Mouse (Mus musculus) spleen, adult 2 months (tissue): Measurements from ENCODE around the gene Ip6k2. TPM values are rescaled to one million over a fixed set of nuclear protein-coding genes. Genes with fewer than 3 reads are reported as not detected.

ENCODE experiments used
- DNase-seq, 2 experiments: peaks; one replicate each; pipeline versions ENCODE4 v3.0.0 to v3.0.0-alpha.2; 2012 to 2021; ENCODE audit warnings: low spot score in 2 of 2, low read depth in 1 of 2
- H3K27ac ChIP-seq: fragments of 200-500 bp; 2 replicates; pipeline ENCODE4 v1.5.1; 2012; ENCODE audit warnings: low read length, inconsistent platforms; ENCODE audit not compliant: insufficient read depth
- H3K27me3 ChIP-seq: fragments of 200-500 bp; 2 replicates; pipeline ENCODE4 v1.6.1; 2012; ENCODE audit warnings: mild to moderate bottlenecking, moderate library complexity, low read length, inconsistent platforms; ENCODE audit not compliant: control insufficient read depth, insufficient read depth
- H3K36me3 ChIP-seq: fragments of 200-500 bp; 2 replicates; pipeline ENCODE4 v1.6.1; 2012; ENCODE audit warnings: mild to moderate bottlenecking, low read length, inconsistent platforms; ENCODE audit not compliant: control insufficient read depth, insufficient read depth
- H3K4me1 ChIP-seq: fragments of 200-500 bp; 2 replicates; pipeline ENCODE4 v1.6.1; 2011; ENCODE audit warnings: inconsistent platforms; ENCODE audit not compliant: control insufficient read depth, insufficient read depth, insufficient read length
- H3K4me3 ChIP-seq: fragments of 200-500 bp; 2 replicates; pipeline ENCODE4 v1.5.1; 2011; ENCODE audit warnings: mild to moderate bottlenecking, inconsistent platforms; ENCODE audit not compliant: insufficient read depth, insufficient read length; ENCODE audit errors: extremely low read depth
- CTCF ChIP-seq: fragments of 200-500 bp; IDR thresholded peaks from 2 replicates; pipeline ENCODE4 v1.5.1; 2011; ENCODE audit warnings: mild to moderate bottlenecking, inconsistent platforms; ENCODE audit not compliant: insufficient read depth, insufficient read length, insufficient replicate concordance; ENCODE audit errors: extremely low read depth
- POLR2A ChIP-seq: fragments of 200-500 bp; IDR thresholded peaks from 2 replicates; pipeline ENCODE4 v1.6.1; 2011; ENCODE audit warnings: low read depth, low read length, inconsistent platforms
- WGBS: fragments of 180-500 bp; shearing (Covaris S2); methylation state at CpG from one replicate; pipeline ENCODE4 v1.1.7; 2018; 5-methylcytosine and 5-hydroxymethylcytosine counted together
- polyA plus RNA-seq: library from polyadenylated mRNA; depleted of rRNA; stranded (reverse); fragments of >200 nt; gene quantifications from 2 replicates; pipeline ENCODE4 v1.2.3, GENCODE M21; 2012

Ip6k2 gene
- polyA plus RNA-seq, 1 experiment, result 35.9 TPM

GRCm38 (mm10) chr9:108781891-108782290 is 1.7 kb upstream of the Ip6k2 start:
- TF ChIP-seq CTCF (no peak), POLR2A (no peak)
- 74% methylated on average over 4 of the region's 4 CpGs for WGBS
- H3K27ac ChIP-seq, result no peak overlapping the region

GRCm38 (mm10) chr9:108782836-108783547 is 604 bp upstream of the Ip6k2 start:
- TF ChIP-seq CTCF (no peak), POLR2A (no peak)
- DNase-seq, result no peak
- no peaks in the 10 kb centered on the region for H3K27me3 ChIP-seq
- no peaks in the 10 kb centered on the region for H3K36me3 ChIP-seq
- H3K27ac ChIP-seq, result no peak overlapping the region
- peaks cover 3% of the 10 kb centered on the region; the same call in 1 of the 2 replicates for H3K4me1 ChIP-seq
- H3K4me3 ChIP-seq, result peak overlapping the region; percentile 96
- 62% methylated on average over 9 of the region's 9 CpGs for WGBS

More at GRCm38 (mm10) chr9:108781891-108782290, 1.7 kb upstream of the Ip6k2 start:
- no peak for DNase-seq
- Histone ChIP-seq H3K4me3 (no peak overlapping the region), H3K27me3 (no peaks in the 10 kb centered on the region), H3K4me1 (peaks cover 3% of the 10 kb centered on the region; the same call in 1 of the 2 replicates), H3K36me3 (no peaks in the 10 kb centered on the region)

GRCm38 (mm10) chr9:108785416-108785815 is 1.8 kb downstream of the Ip6k2 start:
- TF ChIP-seq POLR2A, result no peak
- TF ChIP-seq CTCF, result no peak
- no peak for DNase-seq
- H3K27ac ChIP-seq, result no peak overlapping the region
- H3K27me3 ChIP-seq, result no peaks in the 10 kb centered on the region
- H3K4me3 ChIP-seq, result no peak overlapping the region
- no peaks in the 10 kb centered on the region for H3K36me3 ChIP-seq
- peaks cover 3% of the 10 kb centered on the region; the same call in 1 of the 2 replicates for H3K4me1 ChIP-seq

GRCm38 (mm10) chr9:108786494-108786893 is 2.9 kb downstream of the Ip6k2 start:
- TF ChIP-seq POLR2A (no peak), CTCF (no peak)
- Histone ChIP-seq H3K27me3 (no peaks in the 10 kb centered on the region), H3K27ac (no peak overlapping the region), H3K36me3 (no peaks in the 10 kb centered on the region), H3K4me3 (no peak overlapping the region), H3K4me1 (peaks cover 3% of the 10 kb centered on the region; the same call in 1 of the 2 replicates)
- 93% methylated on average over 1 of the region's 1 CpGs for WGBS
- DNase-seq, result no peak

- Histone ChIP-seq H3K27me3 (no peaks in the 10 kb centered on the region), H3K4me1 (peaks cover 3% of the 10 kb centered on the region; the same call in 1 of the 2 replicates), H3K27ac (no peak overlapping the region), H3K36me3 (no peaks in the 10 kb centered on the region), H3K4me3 (no peak overlapping the region)
- no peak for DNase-seq
- TF ChIP-seq CTCF (no peak), POLR2A (no peak)
- 89% methylated on average over 2 of the region's 2 CpGs for WGBS
Observed at GRCm38 (mm10) chr9:108787080-108787479, 3.5 kb downstream of the Ip6k2 start.

- WGBS, result 92% methylated on average over 3 of the region's 3 CpGs
- TF ChIP-seq POLR2A (no peak), CTCF (no peak)
- no peaks in the 10 kb centered on the region for H3K27me3 ChIP-seq
- DNase-seq, result no peak
- H3K4me1 ChIP-seq, result peaks cover 12% of the 10 kb centered on the region
- no peak overlapping the region for H3K4me3 ChIP-seq
- H3K36me3 ChIP-seq, result no peaks in the 10 kb centered on the region
- no peak overlapping the region for H3K27ac ChIP-seq
Observed at GRCm38 (mm10) chr9:108788713-108789112, 5.1 kb downstream of the Ip6k2 start.

- peaks cover 14% of the 10 kb centered on the region for H3K36me3 ChIP-seq
- peaks cover 8% of the 10 kb centered on the region for H3K4me1 ChIP-seq
- no peak overlapping the region for H3K27ac ChIP-seq
- no peak for DNase-seq
- 72% methylated on average over 1 of the region's 1 CpGs for WGBS
- no peak for TF ChIP-seq POLR2A
- TF ChIP-seq CTCF, result no peak
- H3K4me3 ChIP-seq, result no peak overlapping the region
- no peaks in the 10 kb centered on the region for H3K27me3 ChIP-seq
Observed at GRCm38 (mm10) chr9:108792307-108792706, 8.7 kb downstream of the Ip6k2 start.
